Mouse (Mus musculus): ENCODE measurements at regions not wholly inside any gene's neighbourhood (a gene's known extent, or its start where the extent isn't known, plus 50 kb on each side); places are given as distances from the start of the nearest gene placed in this dataset.

DNA sequence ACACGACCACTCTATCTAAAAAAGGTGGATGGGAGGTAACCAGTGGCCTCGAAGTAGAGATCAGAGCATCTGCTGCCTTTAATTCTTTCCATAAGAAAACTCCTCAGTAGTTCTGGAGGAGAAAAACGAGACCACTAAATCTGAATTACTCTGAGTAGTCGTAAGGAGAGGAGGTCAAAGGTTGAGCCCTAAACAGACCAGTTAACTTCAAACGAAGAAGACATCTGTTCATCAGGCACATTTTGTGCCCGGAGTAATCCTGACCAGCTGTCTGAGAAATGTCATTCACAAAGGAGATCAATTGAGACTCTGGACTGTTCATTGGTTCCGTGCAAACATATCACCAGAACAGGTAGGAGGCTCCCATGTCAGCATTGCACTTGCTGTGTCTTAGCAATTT lies 592.0 kb downstream of the Adgrl2 start:
- 11% methylated on average over 7 of the region's 7 CpGs for WGBS
- Histone ChIP-seq H3K9me3 (ENCODE audit: control insufficient read depth, low read length) (no peaks in the 10 kb centered on the region), H3K9ac (ENCODE audit: low read depth, low read length, severe bottlenecking) (no peak overlapping the region), H3K4me2 (replicated peaks; ENCODE audit: low read depth, low read length, severe bottlenecking) (no peak overlapping the region), H3K27me3 (ENCODE audit: control insufficient read depth, insufficient read depth, low read length) (no peaks in the 10 kb centered on the region), H3K27ac (replicated peaks; ENCODE audit: low read depth, low read length) (no peak overlapping the region), H3K4me3 (replicated peaks; ENCODE audit: low read length) (no peak overlapping the region), H3K36me3 (ENCODE audit: control insufficient read depth, insufficient read depth, low read length) (no peaks in the 10 kb centered on the region), H3K4me1 (ENCODE audit: control insufficient read depth, insufficient read depth, low read length) (no peaks in the 10 kb centered on the region; the same call in 1 of the 2 replicates)
- DNase-seq (ENCODE audit: low spot score) (no peak), ATAC-seq (ENCODE audit: low FRiP score, low read depth) (no peak)
- TF ChIP-seq POLR2A (IDR thresholded peaks at IDR 0.05; ENCODE audit: borderline replicate concordance, extremely low read depth, insufficient read depth, insufficient read length): no peak

- WGBS: 49% methylated on average over 6 of the region's 6 CpGs
- DNase-seq (ENCODE audit: low spot score) (no peak), ATAC-seq (ENCODE audit: low FRiP score, low read depth) (no peak)
- H3K4me1 ChIP-seq (ENCODE audit: control insufficient read depth, insufficient read depth, low read length): peaks cover 8% of the 10 kb centered on the region
- no peaks in the 10 kb centered on the region for H3K36me3 ChIP-seq (ENCODE audit: control insufficient read depth, insufficient read depth, low read length)
- no peak overlapping the region for H3K9ac ChIP-seq (ENCODE audit: low read depth, low read length, severe bottlenecking)
- H3K27ac ChIP-seq (replicated peaks; ENCODE audit: low read depth, low read length): no peak overlapping the region
- no peak for TF ChIP-seq POLR2A (IDR thresholded peaks at IDR 0.05; ENCODE audit: borderline replicate concordance, extremely low read depth, insufficient read depth, insufficient read length)
- H3K4me2 ChIP-seq (replicated peaks; ENCODE audit: low read depth, low read length, severe bottlenecking): no peak overlapping the region
- no peaks in the 10 kb centered on the region for H3K27me3 ChIP-seq (ENCODE audit: control insufficient read depth, insufficient read depth, low read length)
- no peak overlapping the region for H3K4me3 ChIP-seq (replicated peaks; ENCODE audit: low read length)
- H3K9me3 ChIP-seq (ENCODE audit: control insufficient read depth, low read length): no peaks in the 10 kb centered on the region
Observed at GRCm38 (mm10) chr3:148387550-148387949, 602.8 kb downstream of the Adgrl2 start.

DNA sequence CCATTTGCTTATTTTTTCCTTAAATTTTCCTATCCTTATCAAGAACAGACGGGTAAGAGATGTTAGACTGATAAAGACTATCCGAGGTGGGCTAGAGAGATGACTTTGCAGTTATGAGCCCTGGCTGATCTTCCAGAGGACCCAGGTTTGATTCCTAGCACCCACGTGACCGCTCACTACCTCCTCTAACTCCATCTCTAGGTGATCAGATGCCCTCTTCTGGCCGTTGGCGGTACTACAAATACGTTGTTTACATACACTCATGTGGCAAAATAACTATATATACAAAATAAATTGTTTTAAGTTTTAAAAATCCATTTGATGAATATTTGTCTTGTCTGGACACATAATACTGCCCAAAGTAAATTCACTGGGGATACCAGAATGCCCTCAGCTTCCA lies 604.6 kb downstream of the Adgrl2 start:
- ATAC-seq (ENCODE audit: low FRiP score, low read depth) (no peak), DNase-seq (ENCODE audit: low spot score) (no peak)
- no peak overlapping the region for H3K9ac ChIP-seq (ENCODE audit: low read depth, low read length, severe bottlenecking)
- H3K36me3 ChIP-seq (ENCODE audit: control insufficient read depth, insufficient read depth, low read length): no peaks in the 10 kb centered on the region
- H3K4me1 ChIP-seq (ENCODE audit: control insufficient read depth, insufficient read depth, low read length): peaks cover 8% of the 10 kb centered on the region
- 93% methylated on average over 7 of the region's 7 CpGs for WGBS
- H3K27me3 ChIP-seq (ENCODE audit: control insufficient read depth, insufficient read depth, low read length): no peaks in the 10 kb centered on the region
- H3K4me2 ChIP-seq (replicated peaks; ENCODE audit: low read depth, low read length, severe bottlenecking): no peak overlapping the region
- no peak for TF ChIP-seq POLR2A (IDR thresholded peaks at IDR 0.05; ENCODE audit: borderline replicate concordance, extremely low read depth, insufficient read depth, insufficient read length)
- H3K9me3 ChIP-seq (ENCODE audit: control insufficient read depth, low read length): no peaks in the 10 kb centered on the region
- no peak overlapping the region for H3K4me3 ChIP-seq (replicated peaks; ENCODE audit: low read length)
- no peak overlapping the region for H3K27ac ChIP-seq (replicated peaks; ENCODE audit: low read depth, low read length)

DNA sequence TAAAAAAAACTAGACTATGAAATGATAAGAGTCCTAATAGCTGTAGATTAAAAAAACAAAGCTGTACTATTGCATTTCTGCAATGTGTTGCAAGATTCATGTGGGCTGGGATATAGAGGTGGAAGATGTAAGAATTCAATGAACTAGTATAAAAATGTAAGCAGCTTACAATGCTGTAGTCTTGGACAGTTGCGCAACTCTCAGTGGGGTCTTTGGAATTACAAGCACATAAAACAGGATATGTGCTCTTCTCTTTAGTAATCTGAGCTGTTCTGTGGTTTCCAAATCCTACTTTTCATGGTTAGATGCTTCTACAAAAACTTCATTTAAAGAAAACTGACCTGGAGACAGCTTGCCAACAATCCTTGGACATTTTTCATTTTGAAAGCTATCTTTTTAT lies 609.3 kb downstream of the Adgrl2 start:
- H3K27ac ChIP-seq (replicated peaks; ENCODE audit: low read depth, low read length): no peak overlapping the region
- no peak overlapping the region for H3K4me2 ChIP-seq (replicated peaks; ENCODE audit: low read depth, low read length, severe bottlenecking)
- H3K36me3 ChIP-seq (ENCODE audit: control insufficient read depth, insufficient read depth, low read length): no peaks in the 10 kb centered on the region
- H3K4me3 ChIP-seq (replicated peaks; ENCODE audit: low read length): no peak overlapping the region
- no peak overlapping the region for H3K9ac ChIP-seq (ENCODE audit: low read depth, low read length, severe bottlenecking)
- TF ChIP-seq POLR2A (IDR thresholded peaks at IDR 0.05; ENCODE audit: borderline replicate concordance, extremely low read depth, insufficient read depth, insufficient read length): no peak
- WGBS: 65% methylated on average over 1 of the region's 1 CpGs
- no peaks in the 10 kb centered on the region for H3K27me3 ChIP-seq (ENCODE audit: control insufficient read depth, insufficient read depth, low read length)
- no peaks in the 10 kb centered on the region for H3K9me3 ChIP-seq (ENCODE audit: control insufficient read depth, low read length)
- ATAC-seq (ENCODE audit: low FRiP score, low read depth) (no peak), DNase-seq (ENCODE audit: low spot score) (peak; percentile 42)
- no peaks in the 10 kb centered on the region for H3K4me1 ChIP-seq (ENCODE audit: control insufficient read depth, insufficient read depth, low read length)

- no peak for DNase-seq (ENCODE audit: low spot score)
- Histone ChIP-seq H3K27ac (replicated peaks; ENCODE audit: low read depth, low read length) (no peak overlapping the region), H3K9me3 (ENCODE audit: control insufficient read depth, low read length) (no peaks in the 10 kb centered on the region), H3K36me3 (ENCODE audit: control insufficient read depth, insufficient read depth, low read length) (no peaks in the 10 kb centered on the region), H3K4me2 (replicated peaks; ENCODE audit: low read depth, low read length, severe bottlenecking) (no peak overlapping the region), H3K4me1 (ENCODE audit: control insufficient read depth, insufficient read depth, low read length) (peaks cover 11% of the 10 kb centered on the region; the same call in 1 of the 2 replicates), H3K27me3 (ENCODE audit: control insufficient read depth, insufficient read depth, low read length) (no peaks in the 10 kb centered on the region), H3K4me3 (replicated peaks; ENCODE audit: low read length) (no peak overlapping the region), H3K9ac (ENCODE audit: low read depth, low read length, severe bottlenecking) (no peak overlapping the region)
- ATAC-seq (ENCODE audit: low FRiP score, low read depth): no peak
- no peak for TF ChIP-seq POLR2A (IDR thresholded peaks at IDR 0.05; ENCODE audit: borderline replicate concordance, extremely low read depth, insufficient read depth, insufficient read length)
- WGBS: 78% methylated on average over 5 of the region's 5 CpGs
Observed at GRCm38 (mm10) chr3:148363331-148363730, 627.0 kb downstream of the Adgrl2 start.

- Histone ChIP-seq H3K27ac (replicated peaks; ENCODE audit: low read depth, low read length) (no peak overlapping the region), H3K4me1 (ENCODE audit: control insufficient read depth, insufficient read depth, low read length) (peaks cover 11% of the 10 kb centered on the region; the same call in 1 of the 2 replicates), H3K36me3 (ENCODE audit: control insufficient read depth, insufficient read depth, low read length) (no peaks in the 10 kb centered on the region), H3K9ac (ENCODE audit: low read depth, low read length, severe bottlenecking) (no peak overlapping the region), H3K9me3 (ENCODE audit: control insufficient read depth, low read length) (no peaks in the 10 kb centered on the region), H3K4me3 (replicated peaks; ENCODE audit: low read length) (no peak overlapping the region), H3K4me2 (replicated peaks; ENCODE audit: low read depth, low read length, severe bottlenecking) (no peak overlapping the region), H3K27me3 (ENCODE audit: control insufficient read depth, insufficient read depth, low read length) (no peaks in the 10 kb centered on the region)
- no peak for DNase-seq (ENCODE audit: low spot score)
- no peak for TF ChIP-seq POLR2A (IDR thresholded peaks at IDR 0.05; ENCODE audit: borderline replicate concordance, extremely low read depth, insufficient read depth, insufficient read length)
- no peak for ATAC-seq (ENCODE audit: low FRiP score, low read depth)
- WGBS: 18% methylated on average over 2 of the region's 2 CpGs
Observed at GRCm38 (mm10) chr3:148362453-148362864, 627.9 kb downstream of the Adgrl2 start.
